Mouse (Mus musculus) kidney, adult 2 months (tissue): ENCODE data around the gene Taf12.

Experiments used
- CTCF ChIP-seq: fragments of 200-500 bp; conservative IDR thresholded peaks from 2 replicates; pipeline ENCODE4 v1.5.1; 2011; ENCODE audit warnings: low read depth, mild to moderate bottlenecking, control low read depth, low read length, moderate library complexity, mixed read lengths; ENCODE audit not compliant: insufficient read depth, insufficient read length
- POLR2A ChIP-seq: fragments of 200-500 bp; IDR thresholded peaks from one replicate; pipeline ENCODE4 v1.6.1; 2011; ENCODE audit warnings: low read depth, low read length, control low read depth

DNA sequence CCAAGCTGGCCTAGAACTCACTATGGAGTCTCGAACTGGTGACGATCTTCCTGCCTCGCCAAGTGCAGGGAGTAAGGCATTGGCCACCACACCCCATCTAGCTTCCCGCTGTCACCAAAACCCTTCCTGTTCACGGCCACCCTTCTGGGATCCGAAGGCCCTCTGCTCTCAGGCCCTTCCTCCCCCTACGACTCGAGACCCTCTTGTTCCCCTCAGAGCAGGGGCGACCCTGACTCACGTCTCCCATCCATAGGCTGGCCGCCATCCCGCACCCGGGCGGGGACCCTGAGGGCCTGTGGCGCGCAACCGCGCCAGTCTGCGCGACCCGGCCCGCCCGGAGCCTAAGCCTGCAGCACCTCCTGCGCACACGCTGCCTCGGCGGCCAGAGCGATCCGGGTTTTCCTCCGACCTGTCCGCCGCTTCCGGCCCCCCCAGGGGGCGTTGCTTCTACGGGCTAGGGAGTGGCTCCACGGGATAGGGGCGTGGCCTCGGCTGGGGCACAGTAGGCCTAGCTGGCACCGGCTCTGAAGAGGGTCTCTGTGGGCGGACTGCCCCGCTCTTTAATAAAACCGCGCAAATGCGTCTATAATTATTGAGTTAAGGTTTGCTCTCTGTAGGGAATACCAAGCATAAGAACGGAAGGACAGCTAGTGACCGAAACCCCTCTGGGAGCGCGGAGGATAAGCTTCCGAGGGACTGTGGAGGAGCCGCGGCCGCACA is 55.1 kb downstream of the Taf12 start, which contains the start of gene Trnau1ap:
- no peak for TF ChIP-seq CTCF
- TF ChIP-seq POLR2A = peak; percentile 81
